Mouse (Mus musculus) midbrain, embryonic 10.5 days (tissue): ENCODE data around the gene Dcdc2b. TPM values are rescaled to one million over a fixed set of nuclear protein-coding genes. Genes with fewer than 3 reads are reported as not detected.
A peak's percentile ranks its signal among the peaks of the same experiment; 100 is the strongest.

Experiments used
- DNase-seq: peaks from one replicate; pipeline ENCODE4 v3.0.0-alpha.2; 2017; ENCODE audit warnings: low spot score
- H3K27ac ChIP-seq: fragments of 300-500 bp; sonication (generic); replicated peaks from 2 replicates; pipeline ENCODE4 v1.5.1; 2016; ENCODE audit warnings: mild to moderate bottlenecking
- H3K27me3 ChIP-seq: fragments of 300-500 bp; sonication (generic); 2 replicates; pipeline ENCODE4 v1.6.1; 2016; ENCODE audit warnings: low read depth, mild to moderate bottlenecking; ENCODE audit not compliant: poor library complexity, severe bottlenecking
- H3K36me3 ChIP-seq: fragments of 300-500 bp; sonication (generic); 2 replicates; pipeline ENCODE4 v1.6.1; 2016; ENCODE audit warnings: mild to moderate bottlenecking, moderate library complexity
- H3K4me1 ChIP-seq: fragments of 300-500 bp; sonication (generic); 2 replicates; pipeline ENCODE4 v1.6.1; 2016
- H3K4me3 ChIP-seq: fragments of 300-500 bp; sonication (generic); 2 replicates; pipeline ENCODE4 v1.5.1; 2016; ENCODE audit warnings: mild to moderate bottlenecking, moderate library complexity
- H3K9me3 ChIP-seq: fragments of 300-500 bp; sonication (generic); replicated peaks from 2 replicates; pipeline ENCODE4 v1.6.1; 2016; ENCODE audit warnings: mild to moderate bottlenecking
- WGBS: fragments of 180-500 bp; shearing (Covaris S2); methylation state at CpG from one replicate; pipeline ENCODE4 v1.1.7; 2016; 5-methylcytosine and 5-hydroxymethylcytosine counted together
- polyA plus RNA-seq: library from polyadenylated mRNA; unstranded; fragments of >200 nt; fragmentation: Nextera tagmentation; extraction: Ambion mirVana; gene quantifications from 2 replicates; pipeline ENCODE4 v1.2.1, GENCODE M21; 2016

Gene Dcdc2b
- polyA plus RNA-seq = 2.1 and 2.9 TPM in 2 replicates

DNA sequence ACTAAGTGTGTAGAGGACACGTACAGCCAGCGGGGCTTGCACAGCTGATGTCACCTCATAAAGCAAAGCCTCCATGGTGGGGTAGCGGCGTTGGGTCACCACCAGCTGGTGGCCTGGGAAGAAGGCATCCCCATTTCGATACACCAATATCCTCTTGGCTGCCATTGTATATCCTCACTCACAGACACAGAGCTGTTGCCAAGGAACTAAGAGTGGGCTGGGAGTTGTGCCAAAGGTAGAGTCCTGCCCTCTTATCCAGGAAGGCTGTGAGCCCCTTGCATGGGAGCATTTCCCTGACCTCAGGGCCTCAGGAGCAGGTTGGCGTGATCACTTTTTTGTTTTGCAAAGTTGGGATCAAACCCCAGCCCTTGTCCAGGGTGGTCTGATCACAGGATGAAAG, at the start of gene Dcdc2b:
TSS of gene Dcdc2b (minus strand) at position 165 of the 400 bp plus-strand sequence.
- no peak for DNase-seq
- no peak within 1 kb of the TSS for H3K4me3 ChIP-seq
- H3K36me3 ChIP-seq = peaks cover 34% of the 10 kb centered on the region
- no peak within 1 kb of the TSS for H3K27ac ChIP-seq
- 87% methylated on average over 6 of the region's 6 CpGs for WGBS
- H3K4me1 ChIP-seq = peaks cover 11% of the 10 kb centered on the region
- no peaks in the 10 kb centered on the region for H3K9me3 ChIP-seq
- H3K27me3 ChIP-seq = no peaks in the 10 kb centered on the region

DNA sequence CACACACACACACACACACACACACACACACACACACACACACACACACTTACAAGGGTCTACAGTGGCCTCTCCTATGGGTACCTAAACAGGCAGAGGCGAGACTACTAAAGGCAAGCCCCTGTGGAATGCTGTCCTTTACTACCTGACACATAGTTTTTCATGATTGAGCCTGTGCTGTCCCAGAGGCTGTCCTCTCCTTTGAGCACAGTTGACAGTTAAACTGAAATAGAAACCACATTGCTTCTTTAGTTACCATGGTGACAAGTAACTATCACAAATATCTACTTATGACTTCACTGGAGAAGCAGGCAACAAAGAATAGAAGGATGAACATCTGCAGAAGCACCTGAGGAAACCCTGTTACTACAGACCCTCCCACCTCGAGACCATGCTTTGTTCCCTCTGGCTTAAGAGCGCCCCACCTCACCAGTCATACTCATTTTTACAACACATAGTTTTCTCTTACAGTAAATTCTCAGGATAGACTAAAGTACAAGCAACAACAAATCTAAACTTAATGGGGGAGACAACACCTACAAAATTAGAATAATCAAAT, 48.3 kb upstream of the Dcdc2b start:
- Histone ChIP-seq H3K27me3 (no peaks in the 10 kb centered on the region), H3K4me3 (no peak overlapping the region), H3K27ac (no peak overlapping the region), H3K4me1 (no peaks in the 10 kb centered on the region), H3K9me3 (no peaks in the 10 kb centered on the region), H3K36me3 (peaks cover 80% of the 10 kb centered on the region)
- 91% methylated on average over 3 of the region's 3 CpGs for WGBS
- no peak for DNase-seq

DNA sequence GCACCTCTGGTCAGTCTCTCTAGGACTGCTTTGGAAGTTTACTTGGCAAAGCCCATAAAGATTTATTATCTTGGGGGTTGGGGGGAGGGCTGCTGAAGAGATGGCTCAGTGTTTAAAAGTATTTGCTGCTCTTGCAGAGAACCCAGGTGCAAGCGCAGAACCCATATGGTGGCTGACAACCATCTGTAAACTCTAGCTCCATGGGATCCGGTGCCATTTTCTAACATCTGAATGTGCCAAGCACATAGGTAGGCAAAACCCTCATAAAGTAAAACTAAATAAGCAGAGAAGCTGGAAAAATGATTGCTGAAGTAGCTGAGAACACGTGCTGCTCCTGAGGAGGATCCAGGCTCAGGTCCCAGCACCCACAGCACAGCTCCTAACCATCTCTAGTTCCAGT, 47.5 kb upstream of the Dcdc2b start:
- Histone ChIP-seq H3K36me3 (peaks cover 81% of the 10 kb centered on the region), H3K27ac (no peak overlapping the region), H3K4me1 (no peaks in the 10 kb centered on the region), H3K9me3 (no peaks in the 10 kb centered on the region), H3K27me3 (no peaks in the 10 kb centered on the region), H3K4me3 (no peak overlapping the region)
- DNase-seq = no peak
- 95% methylated on average over 3 of the region's 3 CpGs for WGBS

DNA sequence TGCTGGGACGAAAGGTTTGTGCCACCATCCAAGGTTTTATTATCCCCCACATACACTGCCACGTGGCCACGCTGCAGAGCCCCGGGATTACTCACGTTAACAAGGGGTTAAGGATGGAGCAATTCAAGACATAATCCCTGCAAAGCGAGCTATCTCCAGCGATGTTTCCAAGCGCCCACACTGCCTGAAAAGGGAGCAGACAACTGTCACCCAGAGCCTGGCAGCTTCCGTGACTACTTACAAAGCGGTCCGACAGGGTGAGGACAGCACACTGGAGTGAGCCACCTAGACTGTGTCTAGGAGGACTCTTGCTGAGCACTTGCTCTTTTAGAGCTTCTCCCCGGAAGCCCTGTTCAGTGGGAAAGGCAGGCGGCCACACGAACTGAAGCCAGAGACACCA, 40.7 kb upstream of the Dcdc2b start:
- Histone ChIP-seq H3K27me3 (no peaks in the 10 kb centered on the region), H3K27ac (no peak overlapping the region), H3K9me3 (no peaks in the 10 kb centered on the region), H3K36me3 (peaks cover 97% of the 10 kb centered on the region), H3K4me3 (no peak overlapping the region), H3K4me1 (no peaks in the 10 kb centered on the region)
- WGBS = 93% methylated on average over 14 of the region's 14 CpGs
- DNase-seq = no peak

DNA sequence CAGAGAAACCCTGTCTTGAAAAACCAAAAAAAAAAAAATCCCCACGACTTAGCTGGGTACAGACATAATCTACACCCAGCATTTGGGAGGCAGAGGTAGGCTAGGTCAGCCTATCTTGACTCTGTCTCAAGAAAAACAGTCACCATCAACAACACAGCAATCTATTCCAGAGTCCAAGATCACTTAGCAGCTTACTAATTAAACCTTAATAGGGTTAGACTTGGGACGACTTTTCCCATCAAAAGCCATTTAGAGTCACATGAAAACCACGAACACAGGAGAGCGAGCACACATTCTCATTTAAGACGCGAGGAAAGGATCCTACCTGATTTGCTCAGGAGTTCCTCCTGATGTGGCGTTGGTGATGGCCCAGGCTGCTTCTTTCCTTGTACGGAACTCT, 36.3 kb upstream of the Dcdc2b start:
- DNase-seq = no peak
- H3K27me3 ChIP-seq = no peaks in the 10 kb centered on the region
- H3K4me3 ChIP-seq = no peak overlapping the region
- H3K4me1 ChIP-seq = no peaks in the 10 kb centered on the region
- peaks cover 100% of the 10 kb centered on the region for H3K36me3 ChIP-seq
- no peak overlapping the region for H3K27ac ChIP-seq
- 95% methylated on average over 8 of the region's 8 CpGs for WGBS
- no peaks in the 10 kb centered on the region for H3K9me3 ChIP-seq

DNA sequence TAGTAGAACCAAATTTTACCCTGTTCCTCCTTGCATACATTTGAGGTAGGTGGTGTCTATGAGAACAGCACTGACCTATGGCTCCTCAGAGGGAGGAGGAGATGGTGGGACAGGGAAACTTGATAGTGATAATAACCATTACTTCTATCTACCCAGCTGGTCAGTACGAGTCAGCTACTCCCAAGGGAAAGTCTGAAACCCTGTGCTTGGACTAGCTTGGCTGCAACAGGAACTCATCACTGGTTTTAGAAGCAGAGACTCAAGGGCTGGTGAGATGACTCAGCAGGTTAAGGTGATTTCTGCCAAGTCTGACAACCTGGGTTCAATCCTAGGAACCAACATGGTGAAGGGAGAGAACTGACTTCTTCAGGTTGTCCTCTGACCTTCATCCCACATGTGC, 34.6 kb upstream of the Dcdc2b start:
- 81% methylated on average over 1 of the region's 1 CpGs for WGBS
- Histone ChIP-seq H3K9me3 (no peaks in the 10 kb centered on the region), H3K4me1 (no peaks in the 10 kb centered on the region), H3K4me3 (no peak overlapping the region), H3K27me3 (no peaks in the 10 kb centered on the region), H3K27ac (no peak overlapping the region), H3K36me3 (peaks cover 98% of the 10 kb centered on the region)
- no peak for DNase-seq

DNA sequence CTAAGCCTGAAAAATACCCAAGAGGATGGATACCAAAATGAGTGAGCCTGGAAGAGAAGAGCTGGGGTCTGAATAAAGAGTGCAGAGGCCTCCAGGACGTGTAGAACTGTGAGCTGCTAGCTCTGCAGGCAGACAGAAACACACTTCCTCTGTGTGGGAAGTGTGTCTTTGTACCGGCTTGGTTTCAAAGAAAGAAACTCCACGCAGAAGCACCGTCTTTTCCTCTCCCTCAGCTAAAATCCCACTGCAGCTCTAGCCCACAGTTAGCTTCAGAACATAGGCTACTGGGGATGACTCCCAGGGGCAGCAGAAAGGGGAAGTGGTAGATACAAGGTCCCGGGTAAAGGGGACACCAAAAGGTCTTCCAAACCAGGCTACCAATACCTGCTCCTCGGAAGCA, 31.1 kb upstream of the Dcdc2b start:
- H3K27ac ChIP-seq = no peak overlapping the region
- WGBS = 87% methylated on average over 6 of the region's 6 CpGs
- DNase-seq = no peak
- peaks cover 7% of the 10 kb centered on the region for H3K4me1 ChIP-seq
- H3K4me3 ChIP-seq = no peak overlapping the region
- H3K27me3 ChIP-seq = no peaks in the 10 kb centered on the region
- peaks cover 63% of the 10 kb centered on the region for H3K36me3 ChIP-seq
- no peaks in the 10 kb centered on the region for H3K9me3 ChIP-seq

DNA sequence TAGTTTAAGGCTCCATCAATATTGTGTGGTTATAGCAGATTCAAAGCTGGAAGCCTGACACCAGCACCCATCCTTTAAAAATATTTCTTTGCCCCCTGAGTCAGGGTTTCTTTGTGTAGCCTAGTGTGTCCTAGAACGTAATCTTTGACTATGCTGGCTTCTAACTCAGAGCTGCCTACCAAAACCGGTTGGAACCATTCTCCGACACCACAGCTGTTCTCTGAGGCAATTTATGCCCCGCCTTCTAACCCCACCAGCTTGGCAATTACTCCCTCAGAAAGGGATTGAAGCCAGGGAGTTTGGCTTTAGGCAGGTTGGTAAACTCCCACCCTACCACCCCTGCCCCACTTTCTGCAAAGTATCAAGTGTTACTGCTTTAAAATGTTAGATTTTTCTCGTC, 27.7 kb upstream of the Dcdc2b start:
- DNase-seq = no peak
- H3K4me3 ChIP-seq = peak overlapping the region; percentile 83
- H3K9me3 ChIP-seq = no peaks in the 10 kb centered on the region
- 64% methylated on average over 5 of the region's 5 CpGs for WGBS
- peak overlapping the region; percentile 93 for H3K27ac ChIP-seq
- H3K27me3 ChIP-seq = no peaks in the 10 kb centered on the region
- H3K36me3 ChIP-seq = peaks cover 59% of the 10 kb centered on the region
- peaks cover 28% of the 10 kb centered on the region for H3K4me1 ChIP-seq

DNA sequence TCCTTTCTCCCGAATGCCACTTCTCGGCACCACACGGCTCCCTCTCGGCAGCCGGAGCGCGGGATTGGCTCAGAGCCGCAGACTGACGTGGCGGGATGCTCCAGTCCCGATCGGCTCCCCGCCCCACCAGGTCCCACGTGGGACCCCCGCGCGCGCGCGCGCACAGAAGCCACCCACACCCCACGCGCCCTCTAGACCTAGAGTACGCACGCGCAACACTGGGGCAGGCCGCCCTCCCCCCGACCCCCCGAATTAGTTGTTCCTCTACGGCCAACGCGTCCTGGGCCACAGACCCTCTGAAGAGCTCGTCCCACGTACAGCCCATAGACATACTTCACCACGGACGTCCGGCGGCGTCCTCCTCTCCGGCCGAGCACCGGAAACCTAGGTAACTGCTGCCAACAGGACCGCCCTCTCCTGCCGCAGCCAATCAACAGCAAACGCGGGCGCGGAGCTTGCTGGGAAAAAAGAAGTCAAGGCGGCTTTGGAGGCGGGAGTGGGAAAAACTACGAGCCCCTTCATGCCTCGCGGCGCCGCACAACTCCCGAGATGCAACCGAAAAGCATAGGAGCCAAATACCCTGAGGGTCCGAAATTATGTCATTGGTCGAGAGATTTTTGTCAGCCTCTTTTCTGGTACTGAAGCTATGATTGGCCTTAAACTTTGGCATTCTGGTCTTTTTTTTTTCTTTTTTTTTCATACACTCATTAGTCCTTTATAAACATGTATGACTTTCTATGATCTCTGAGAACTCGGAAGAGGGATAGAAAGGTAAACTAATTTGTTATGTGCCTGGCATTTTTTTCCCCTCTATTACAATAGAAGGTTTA, 26.8 kb upstream of the Dcdc2b start, which contains the start of gene Txlna:
TSS of gene Txlna (minus strand) at position 428 of the 830 bp plus-strand sequence.
- peak; percentile 99 for DNase-seq
- under 1% methylated on average over 60 of the region's 60 CpGs for WGBS
- H3K36me3 ChIP-seq = peaks cover 59% of the 10 kb centered on the region
- peak within 1 kb of the TSS; percentile 93 for H3K27ac ChIP-seq
- peaks cover 28% of the 10 kb centered on the region for H3K4me1 ChIP-seq
- no peaks in the 10 kb centered on the region for H3K27me3 ChIP-seq
- no peaks in the 10 kb centered on the region for H3K9me3 ChIP-seq
- peak within 1 kb of the TSS; percentile 83 for H3K4me3 ChIP-seq

DNA sequence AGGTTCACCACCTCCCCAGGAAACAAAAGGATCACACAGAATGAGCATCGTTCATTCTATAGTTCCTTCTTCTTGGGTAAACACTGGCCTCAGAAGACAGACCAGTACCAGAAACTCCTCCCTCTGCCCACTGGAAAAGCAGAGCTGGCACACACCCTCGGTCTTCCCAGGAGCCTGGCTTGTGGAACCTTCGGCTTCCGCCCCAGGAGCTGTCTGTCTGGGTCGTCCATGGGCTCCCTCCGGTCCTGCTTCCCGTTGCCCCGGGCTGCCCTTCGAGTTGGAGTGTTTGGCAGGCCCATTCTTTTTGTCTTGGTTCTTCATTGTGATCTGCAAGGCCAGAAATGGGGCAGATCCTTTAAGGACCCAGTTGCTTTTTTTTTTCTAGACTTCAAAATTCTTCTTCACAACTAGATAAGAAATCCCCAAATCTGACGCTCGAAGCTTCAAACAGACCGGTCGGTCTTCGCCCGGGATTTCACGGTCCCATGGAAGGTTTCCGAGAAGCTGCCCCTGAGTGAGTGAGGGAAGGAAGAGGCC, 26.1 kb upstream of the Dcdc2b start:
- 11% methylated on average over 17 of the region's 17 CpGs for WGBS
- DNase-seq = no peak

DNA sequence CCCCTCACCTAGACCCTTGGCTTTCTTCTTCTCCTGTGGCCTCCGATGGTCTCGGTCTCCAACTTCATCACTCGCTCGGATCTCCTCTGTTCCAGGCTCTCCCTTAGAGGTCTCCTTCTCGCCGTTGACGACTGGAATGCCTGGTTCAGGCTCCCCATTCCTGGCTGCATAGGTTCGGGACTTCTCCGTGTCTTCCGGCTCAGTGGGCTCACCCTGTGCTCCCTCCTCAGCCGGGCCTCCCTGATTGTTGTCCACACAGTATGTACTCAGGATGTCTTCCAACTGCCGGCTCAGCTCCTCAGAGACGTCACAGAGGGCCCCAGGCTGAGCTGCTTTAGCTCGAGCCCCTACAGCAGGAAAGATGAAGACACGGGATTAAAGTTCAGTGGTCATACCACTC, 25.2 kb upstream of the Dcdc2b start:
- DNase-seq = no peak
- WGBS = 89% methylated on average over 15 of the region's 15 CpGs
- Histone ChIP-seq H3K27me3 (no peaks in the 10 kb centered on the region), H3K27ac (peak overlapping the region; percentile 93; the same call in 1 of the 2 replicates), H3K36me3 (peaks cover 59% of the 10 kb centered on the region), H3K4me1 (peaks cover 28% of the 10 kb centered on the region), H3K4me3 (peak overlapping the region; percentile 83), H3K9me3 (no peaks in the 10 kb centered on the region)

More for the DNA sequence above, 26.1 kb upstream of the Dcdc2b start:
- Histone ChIP-seq H3K4me3 (peak overlapping the region; percentile 83), H3K36me3 (peaks cover 59% of the 10 kb centered on the region), H3K27ac (peak overlapping the region; percentile 93), H3K4me1 (peaks cover 28% of the 10 kb centered on the region), H3K9me3 (no peaks in the 10 kb centered on the region), H3K27me3 (no peaks in the 10 kb centered on the region)

DNA sequence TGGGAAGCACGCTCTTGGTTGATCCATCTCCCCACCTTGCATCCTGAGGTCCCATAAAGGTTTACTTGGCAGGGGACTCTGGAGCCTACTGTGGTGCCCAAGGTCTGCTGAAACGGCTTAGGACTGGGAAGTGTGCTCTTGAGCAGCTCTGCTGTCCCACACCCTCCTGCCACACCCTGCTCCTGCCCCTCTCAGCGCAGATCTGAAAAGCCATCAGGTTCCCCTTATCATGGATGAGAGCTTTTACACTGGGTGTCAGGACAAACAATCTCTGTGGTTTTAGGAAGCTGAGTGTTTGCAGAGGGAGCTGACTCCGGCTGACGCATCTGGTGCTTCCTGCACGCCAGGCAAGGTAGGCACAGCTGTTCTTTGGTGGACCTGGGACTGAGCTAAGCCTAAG, 19.8 kb upstream of the Dcdc2b start:
- no peaks in the 10 kb centered on the region for H3K27me3 ChIP-seq
- no peak overlapping the region for H3K4me3 ChIP-seq
- peaks cover 99% of the 10 kb centered on the region for H3K36me3 ChIP-seq
- peaks cover 7% of the 10 kb centered on the region for H3K4me1 ChIP-seq
- 93% methylated on average over 6 of the region's 6 CpGs for WGBS
- no peak for DNase-seq
- H3K27ac ChIP-seq = no peak overlapping the region
- no peaks in the 10 kb centered on the region for H3K9me3 ChIP-seq

DNA sequence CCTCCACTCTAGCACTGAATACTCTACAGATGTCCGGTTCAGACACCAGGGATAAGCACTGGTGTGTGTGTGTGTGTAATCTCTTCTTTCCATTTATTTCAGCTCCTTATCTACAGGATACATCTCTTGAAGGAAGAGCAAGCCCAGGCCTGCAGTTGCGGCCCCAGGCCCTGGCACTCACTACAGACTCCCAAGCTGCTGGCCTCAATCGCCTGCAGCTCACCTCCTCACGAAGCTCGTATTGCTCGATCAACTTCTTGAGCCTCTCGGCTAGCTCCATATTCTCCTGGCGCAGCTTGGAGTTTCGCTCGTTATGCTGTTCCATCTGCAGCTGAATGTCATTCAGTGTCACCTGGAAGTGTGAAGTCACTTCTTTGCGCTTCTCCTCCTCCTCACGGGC, 17.8 kb upstream of the Dcdc2b start:
- no peak overlapping the region for H3K4me3 ChIP-seq
- no peaks in the 10 kb centered on the region for H3K27me3 ChIP-seq
- no peaks in the 10 kb centered on the region for H3K9me3 ChIP-seq
- 94% methylated on average over 12 of the region's 12 CpGs for WGBS
- no peak for DNase-seq
- no peak overlapping the region for H3K27ac ChIP-seq
- peaks cover 100% of the 10 kb centered on the region for H3K36me3 ChIP-seq
- H3K4me1 ChIP-seq = no peaks in the 10 kb centered on the region
